Mouse (Mus musculus): ENCODE measurements around the gene Asgr1. TPM values are rescaled to one million over a fixed set of nuclear protein-coding genes. Genes with fewer than 3 reads are reported as not detected.
A peak's percentile ranks its signal among the peaks of the same experiment; 100 is the strongest.

Asgr1 gene
- polyA plus RNA-seq, 1 experiment from 2014 or later, result 0.46 TPM

GRCm38 (mm10) chr11:70028401-70029129 lies 25.3 kb upstream of the Asgr1 start:
- Histone ChIP-seq H3K9ac (replicated peaks; ENCODE audit: low read length) (peak overlapping the region; percentile 29), H3K9me3 (replicated peaks; ENCODE audit: control insufficient read depth, low read length) (no peaks in the 10 kb centered on the region), H3K4me1 (ENCODE audit: control insufficient read depth, insufficient read depth, low read length) (peaks cover 13% of the 10 kb centered on the region), H3K4me3 (ENCODE audit: low read depth, low read length) (peak overlapping the region; percentile 17), H3K4me2 (ENCODE audit: low read depth, low read length) (peak overlapping the region; percentile 37), H3K36me3 (replicated peaks; ENCODE audit: control insufficient read depth, insufficient read depth, low read depth, low read length) (peaks cover 9% of the 10 kb centered on the region), H3K27me3 (ENCODE audit: control insufficient read depth, insufficient read depth, low read length) (no peaks in the 10 kb centered on the region), H3K27ac (replicated peaks; ENCODE audit: low read depth, low read length) (peak overlapping the region; percentile 80)
- ATAC-seq (replicated peaks; ENCODE audit: insufficient number of reproducible peaks, low FRiP score, low TSS enrichment, low read depth) (0 out of 2 replicates have a peak, but pooled peaks have one; percentile 8), DNase-seq (ENCODE audit: low spot score) (no peak)
- WGBS, result 25% methylated on average over 12 of the region's 12 CpGs

DNA sequence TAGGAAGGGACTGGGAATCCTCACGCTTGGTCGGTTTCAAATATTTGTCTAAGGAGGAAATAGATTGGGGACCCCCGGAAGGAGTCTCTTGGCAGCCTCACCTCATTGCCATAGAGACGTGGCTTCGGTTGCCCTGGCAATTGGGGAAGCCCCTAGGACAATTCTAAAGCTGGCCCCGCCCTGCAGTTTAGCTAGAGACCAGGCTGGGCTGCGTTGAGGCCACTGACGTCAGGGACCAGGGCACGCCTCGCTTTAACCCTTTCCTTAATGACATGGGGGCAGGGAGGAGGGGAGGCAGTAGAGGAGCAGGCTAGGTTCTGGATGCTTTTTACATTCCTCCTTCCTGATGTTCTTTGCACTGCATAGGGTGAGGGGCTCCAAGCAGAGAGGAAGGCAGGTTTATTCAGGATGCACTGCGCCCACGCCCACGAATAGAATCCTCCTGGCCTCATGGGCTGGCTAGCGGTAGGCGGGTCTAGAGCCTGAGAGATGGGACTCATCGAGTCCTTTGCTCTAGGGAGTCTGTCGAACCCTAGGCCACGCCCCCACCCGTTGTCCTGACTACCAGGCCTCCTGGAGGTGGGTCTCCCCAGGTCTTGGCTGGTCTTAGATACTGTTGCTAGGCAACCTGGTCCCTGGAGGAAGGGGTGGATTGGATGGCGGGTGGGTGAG lies 24.6 kb upstream of the Asgr1 start:
- Histone ChIP-seq H3K4me2 (ENCODE audit: low read depth, low read length) (peak overlapping the region; percentile 37), H3K9ac (replicated peaks; ENCODE audit: low read length) (peak overlapping the region; percentile 37), H3K36me3 (replicated peaks; ENCODE audit: control insufficient read depth, insufficient read depth, low read depth, low read length) (peaks cover 9% of the 10 kb centered on the region), H3K27ac (replicated peaks; ENCODE audit: low read depth, low read length) (peak overlapping the region; percentile 80; the same call in 1 of the 2 replicates), H3K9me3 (replicated peaks; ENCODE audit: control insufficient read depth, low read length) (no peaks in the 10 kb centered on the region), H3K27me3 (ENCODE audit: control insufficient read depth, insufficient read depth, low read length) (no peaks in the 10 kb centered on the region), H3K4me1 (ENCODE audit: control insufficient read depth, insufficient read depth, low read length) (peaks cover 13% of the 10 kb centered on the region), H3K4me3 (ENCODE audit: low read depth, low read length) (peak overlapping the region; percentile 17)
- 1% methylated on average over 20 of the region's 20 CpGs for WGBS
- ATAC-seq (replicated peaks; ENCODE audit: insufficient number of reproducible peaks, low FRiP score, low TSS enrichment, low read depth), result peak; percentile 92
- peak; percentile 97 for DNase-seq (ENCODE audit: low spot score)

- WGBS, result 46% methylated on average over 11 of the region's 11 CpGs
- H3K4me2 ChIP-seq (ENCODE audit: low read depth, low read length), result peak overlapping the region; percentile 37
- peak overlapping the region; percentile 17 for H3K4me3 ChIP-seq (ENCODE audit: low read depth, low read length)
- no peaks in the 10 kb centered on the region for H3K9me3 ChIP-seq (replicated peaks; ENCODE audit: control insufficient read depth, low read length)
- no peak for DNase-seq (ENCODE audit: low spot score)
- peaks cover 13% of the 10 kb centered on the region for H3K4me1 ChIP-seq (ENCODE audit: control insufficient read depth, insufficient read depth, low read length)
- H3K27ac ChIP-seq (replicated peaks; ENCODE audit: low read depth, low read length), result peak overlapping the region; percentile 80; the same call in 1 of the 2 replicates
- H3K9ac ChIP-seq (replicated peaks; ENCODE audit: low read length), result peak overlapping the region; percentile 37
- H3K36me3 ChIP-seq (replicated peaks; ENCODE audit: control insufficient read depth, insufficient read depth, low read depth, low read length), result peaks cover 9% of the 10 kb centered on the region
- no peak for ATAC-seq (replicated peaks; ENCODE audit: insufficient number of reproducible peaks, low FRiP score, low TSS enrichment, low read depth)
- no peaks in the 10 kb centered on the region for H3K27me3 ChIP-seq (ENCODE audit: control insufficient read depth, insufficient read depth, low read length)
Measured at GRCm38 (mm10) chr11:70029829-70030550, 23.9 kb upstream of the Asgr1 start.

DNA sequence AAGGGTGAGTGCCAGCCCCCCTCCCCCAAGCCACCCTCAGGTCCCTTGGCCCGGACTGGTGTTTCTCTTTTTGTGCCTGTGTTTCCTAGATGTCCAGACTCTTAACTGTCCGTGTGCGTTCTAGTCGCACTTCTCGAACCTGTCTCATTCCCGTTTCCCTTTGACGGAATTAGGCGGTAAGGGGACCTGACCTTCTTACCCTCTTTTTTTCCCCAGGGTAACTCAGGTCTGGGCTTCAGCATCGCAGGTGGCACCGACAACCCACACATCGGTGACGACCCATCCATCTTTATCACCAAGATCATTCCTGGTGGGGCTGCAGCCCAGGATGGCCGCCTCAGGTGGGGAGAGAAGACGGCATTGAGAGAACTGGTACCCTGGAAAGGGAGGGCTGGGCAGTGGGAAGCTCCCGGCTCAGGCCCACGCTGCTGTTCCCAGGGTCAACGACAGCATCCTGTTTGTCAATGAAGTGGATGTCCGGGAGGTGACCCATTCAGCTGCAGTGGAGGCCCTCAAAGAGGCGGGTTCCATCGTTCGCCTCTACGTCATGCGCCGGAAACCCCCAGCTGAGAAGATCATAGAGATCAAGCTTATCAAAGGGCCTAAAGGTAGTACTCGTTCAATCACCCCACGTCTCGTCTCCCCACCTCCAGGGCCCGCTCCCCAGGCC lies 23.1 kb upstream of the Asgr1 start:
- no peak for ATAC-seq (replicated peaks; ENCODE audit: insufficient number of reproducible peaks, low FRiP score, low TSS enrichment, low read depth)
- H3K9ac ChIP-seq (replicated peaks; ENCODE audit: low read length), result no peak overlapping the region

DNA sequence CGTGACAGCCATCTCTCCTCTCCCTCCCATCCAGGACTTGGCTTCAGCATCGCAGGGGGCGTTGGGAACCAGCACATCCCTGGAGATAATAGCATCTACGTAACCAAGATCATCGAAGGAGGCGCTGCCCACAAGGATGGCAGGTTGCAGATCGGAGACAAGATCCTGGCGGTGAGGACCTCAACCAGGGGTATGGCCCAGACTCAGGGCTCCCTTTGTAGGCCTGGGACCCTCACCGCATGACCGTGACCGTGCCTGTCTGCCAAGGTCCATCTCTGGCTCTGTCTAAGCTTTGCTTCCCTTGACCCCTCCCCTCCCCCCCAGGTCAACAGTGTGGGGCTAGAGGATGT lies 22.6 kb upstream of the Asgr1 start:
- Histone ChIP-seq H3K4me1 (ENCODE audit: control insufficient read depth, insufficient read depth, low read length) (peaks cover 13% of the 10 kb centered on the region), H3K27me3 (ENCODE audit: control insufficient read depth, insufficient read depth, low read length) (no peaks in the 10 kb centered on the region), H3K9me3 (replicated peaks; ENCODE audit: control insufficient read depth, low read length) (no peaks in the 10 kb centered on the region), H3K4me2 (ENCODE audit: low read depth, low read length) (no peak overlapping the region), H3K36me3 (replicated peaks; ENCODE audit: control insufficient read depth, insufficient read depth, low read depth, low read length) (peaks cover 9% of the 10 kb centered on the region), H3K27ac (replicated peaks; ENCODE audit: low read depth, low read length) (no peak overlapping the region), H3K9ac (replicated peaks; ENCODE audit: low read length) (no peak overlapping the region), H3K4me3 (ENCODE audit: low read depth, low read length) (no peak overlapping the region)
- ATAC-seq (replicated peaks; ENCODE audit: insufficient number of reproducible peaks, low FRiP score, low TSS enrichment, low read depth), result no peak
- DNase-seq (ENCODE audit: low spot score), result no peak
- WGBS, result 97% methylated on average over 11 of the region's 11 CpGs

More for the DNA sequence above, 23.1 kb upstream of the Asgr1 start:
- H3K36me3 ChIP-seq (replicated peaks; ENCODE audit: control insufficient read depth, insufficient read depth, low read depth, low read length), result peaks cover 9% of the 10 kb centered on the region
- no peak overlapping the region; the same call in 1 of the 2 replicates for H3K27ac ChIP-seq (replicated peaks; ENCODE audit: low read depth, low read length)
- H3K27me3 ChIP-seq (ENCODE audit: control insufficient read depth, insufficient read depth, low read length), result no peaks in the 10 kb centered on the region
- H3K4me3 ChIP-seq (ENCODE audit: low read depth, low read length), result no peak overlapping the region
- no peak overlapping the region for H3K4me2 ChIP-seq (ENCODE audit: low read depth, low read length)
- peaks cover 13% of the 10 kb centered on the region for H3K4me1 ChIP-seq (ENCODE audit: control insufficient read depth, insufficient read depth, low read length)
- DNase-seq (ENCODE audit: low spot score), result no peak
- WGBS, result 96% methylated on average over 28 of the region's 28 CpGs
- no peaks in the 10 kb centered on the region for H3K9me3 ChIP-seq (replicated peaks; ENCODE audit: control insufficient read depth, low read length)

DNA sequence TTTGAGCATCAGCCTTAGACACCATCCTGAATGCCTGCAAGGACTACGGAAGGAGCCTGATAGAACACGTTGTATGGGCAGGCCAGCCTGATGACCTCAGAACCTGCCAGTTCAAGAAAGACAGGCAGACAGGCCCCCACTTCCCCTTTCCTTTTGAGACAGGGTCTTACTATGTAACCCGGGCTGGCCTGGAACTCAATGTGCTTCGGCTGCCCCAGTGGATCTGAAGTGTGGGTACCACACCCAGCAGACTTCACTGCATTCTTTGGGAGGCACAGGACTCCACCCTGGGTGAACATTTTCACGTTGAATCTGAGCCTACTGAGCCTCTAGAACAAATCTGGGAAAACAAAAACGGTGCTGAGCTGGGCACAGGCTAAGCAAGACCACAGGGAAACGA lies 15.7 kb upstream of the Asgr1 start:
- 80% methylated on average over 7 of the region's 7 CpGs for WGBS
- no peak for DNase-seq (ENCODE audit: low spot score)
- no peak for ATAC-seq (replicated peaks; ENCODE audit: insufficient number of reproducible peaks, low FRiP score, low TSS enrichment, low read depth)

DNA sequence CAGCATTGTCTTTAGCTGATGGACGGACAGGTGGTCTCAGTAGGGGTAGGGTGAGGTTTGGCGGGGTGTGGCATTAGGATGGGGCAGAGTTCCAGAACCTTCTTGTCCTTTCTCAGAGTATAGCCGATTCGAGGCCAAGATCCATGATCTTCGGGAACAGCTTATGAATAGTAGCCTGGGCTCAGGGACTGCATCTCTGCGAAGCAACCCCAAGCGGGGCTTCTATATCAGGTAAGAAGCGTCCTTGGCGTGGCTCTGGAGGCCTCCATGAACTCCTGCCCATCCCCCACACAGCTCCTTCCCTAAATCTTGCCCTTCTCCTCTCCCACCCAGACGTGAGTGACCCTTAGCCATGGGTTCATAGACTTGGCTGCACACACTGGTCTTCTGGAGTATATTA lies 14.3 kb upstream of the Asgr1 start:
- Histone ChIP-seq H3K4me3 (ENCODE audit: low read depth, low read length) (no peak overlapping the region), H3K4me1 (ENCODE audit: control insufficient read depth, insufficient read depth, low read length) (no peaks in the 10 kb centered on the region), H3K9ac (replicated peaks; ENCODE audit: low read length) (no peak overlapping the region), H3K9me3 (replicated peaks; ENCODE audit: control insufficient read depth, low read length) (no peaks in the 10 kb centered on the region), H3K27ac (replicated peaks; ENCODE audit: low read depth, low read length) (no peak overlapping the region), H3K27me3 (ENCODE audit: control insufficient read depth, insufficient read depth, low read length) (no peaks in the 10 kb centered on the region), H3K4me2 (ENCODE audit: low read depth, low read length) (no peak overlapping the region), H3K36me3 (replicated peaks; ENCODE audit: control insufficient read depth, insufficient read depth, low read depth, low read length) (peaks cover 2% of the 10 kb centered on the region)
- WGBS, result 91% methylated on average over 10 of the region's 10 CpGs
- ATAC-seq (replicated peaks; ENCODE audit: insufficient number of reproducible peaks, low FRiP score, low TSS enrichment, low read depth) (no peak), DNase-seq (ENCODE audit: low spot score) (no peak)

More for the DNA sequence above, 15.7 kb upstream of the Asgr1 start:
- H3K36me3 ChIP-seq (replicated peaks; ENCODE audit: control insufficient read depth, insufficient read depth, low read depth, low read length), result no peaks in the 10 kb centered on the region; the same call in none of the 2 replicates
- H3K27me3 ChIP-seq (ENCODE audit: control insufficient read depth, insufficient read depth, low read length), result no peaks in the 10 kb centered on the region
- no peaks in the 10 kb centered on the region for H3K4me1 ChIP-seq (ENCODE audit: control insufficient read depth, insufficient read depth, low read length)
- H3K9me3 ChIP-seq (replicated peaks; ENCODE audit: control insufficient read depth, low read length), result no peaks in the 10 kb centered on the region
- H3K4me3 ChIP-seq (ENCODE audit: low read depth, low read length), result no peak overlapping the region
- no peak overlapping the region for H3K9ac ChIP-seq (replicated peaks; ENCODE audit: low read length)
- H3K4me2 ChIP-seq (ENCODE audit: low read depth, low read length), result no peak overlapping the region
- no peak overlapping the region for H3K27ac ChIP-seq (replicated peaks; ENCODE audit: low read depth, low read length)
